Mouse (Mus musculus) midbrain, embryonic 15.5 days (tissue): ENCODE data around the gene Aurkaip1. TPM values are rescaled to one million over a fixed set of nuclear protein-coding genes. Genes with fewer than 3 reads are reported as not detected.

Source experiments
- ATAC-seq: fragments of 200-750 bp; cut with Nextera tagmentation; replicated peaks from 2 replicates; pipeline ENCODE4 v1.8.0; 2017; ENCODE audit warnings: moderate TSS enrichment
- H3K27ac ChIP-seq: fragments of 300-500 bp; sonication (generic); 2 replicates; pipeline ENCODE4 v1.5.1; 2015; ENCODE audit warnings: mild to moderate bottlenecking, inconsistent platforms
- H3K27me3 ChIP-seq: fragments of 300-500 bp; sonication (generic); replicated peaks from 2 replicates; pipeline ENCODE4 v1.6.1; 2015; ENCODE audit warnings: inconsistent platforms
- H3K36me3 ChIP-seq: fragments of 300-500 bp; sonication (generic); replicated peaks from 2 replicates; pipeline ENCODE4 v1.6.1; 2015; ENCODE audit warnings: inconsistent platforms
- H3K4me1 ChIP-seq: fragments of 300-500 bp; sonication (generic); 2 replicates; pipeline ENCODE4 v1.6.1; 2015; ENCODE audit warnings: inconsistent platforms
- H3K4me2 ChIP-seq: fragments of 300-500 bp; sonication (generic); 2 replicates; pipeline ENCODE4 v1.6.1; 2015; ENCODE audit warnings: inconsistent platforms, mild to moderate bottlenecking, moderate library complexity
- H3K4me3 ChIP-seq: fragments of 300-500 bp; sonication (generic); 2 replicates; pipeline ENCODE4 v1.5.1; 2015; ENCODE audit warnings: mild to moderate bottlenecking, inconsistent platforms
- H3K9ac ChIP-seq: fragments of 300-500 bp; sonication (generic); 2 replicates; pipeline ENCODE4 v1.6.1; 2015; ENCODE audit warnings: mild to moderate bottlenecking, inconsistent platforms
- H3K9me3 ChIP-seq: fragments of 300-500 bp; sonication (generic); 2 replicates; pipeline ENCODE4 v1.6.1; 2016; ENCODE audit warnings: inconsistent platforms
- WGBS: fragments of 180-500 bp; shearing (Covaris S2); methylation state at CpG from one replicate; pipeline ENCODE4 v1.1.7; 2015; ENCODE audit warnings: mixed read lengths; 5-methylcytosine and 5-hydroxymethylcytosine counted together
- polyA plus RNA-seq: library from polyadenylated mRNA; unstranded; fragments of >200 nt; fragmentation: Nextera tagmentation; extraction: Ambion mirVana; gene quantifications from 2 replicates; pipeline ENCODE4 v1.2.1, GENCODE M21; 2015

Aurkaip1 gene
- polyA plus RNA-seq, 1 experiment from 2014 or later = 129 TPM

GRCm38 (mm10) chr4:155833234-155833633 lies 2.2 kb downstream of the Aurkaip1 start:
- Histone ChIP-seq H3K4me3 (no peak overlapping the region), H3K36me3 (no peaks in the 10 kb centered on the region), H3K4me2 (no peak overlapping the region), H3K9me3 (no peaks in the 10 kb centered on the region), H3K27me3 (no peaks in the 10 kb centered on the region), H3K9ac (no peak overlapping the region), H3K27ac (no peak overlapping the region), H3K4me1 (peaks cover 29% of the 10 kb centered on the region)
- no peak for ATAC-seq
- WGBS = 87% methylated on average over 4 of the region's 4 CpGs

GRCm38 (mm10) chr4:155833836-155834235 lies 2.8 kb downstream of the Aurkaip1 start:
- no peaks in the 10 kb centered on the region for H3K36me3 ChIP-seq
- no peak overlapping the region for H3K4me2 ChIP-seq
- H3K9ac ChIP-seq = no peak overlapping the region
- peak overlapping the region; percentile 39; the same call in 1 of the 2 replicates for H3K27ac ChIP-seq
- no peaks in the 10 kb centered on the region for H3K9me3 ChIP-seq
- 33% methylated on average over 2 of the region's 2 CpGs for WGBS
- no peaks in the 10 kb centered on the region for H3K27me3 ChIP-seq
- 0 out of 2 replicates have a peak, but pooled peaks have one; percentile 16 for ATAC-seq
- H3K4me1 ChIP-seq = peaks cover 29% of the 10 kb centered on the region
- no peak overlapping the region for H3K4me3 ChIP-seq

GRCm38 (mm10) chr4:155837404-155838010 lies 6.4 kb downstream of the Aurkaip1 start:
- Histone ChIP-seq H3K9ac (no peak overlapping the region), H3K27ac (no peak overlapping the region), H3K4me3 (no peak overlapping the region), H3K4me2 (no peak overlapping the region), H3K36me3 (no peaks in the 10 kb centered on the region), H3K9me3 (no peaks in the 10 kb centered on the region), H3K27me3 (peaks cover 19% of the 10 kb centered on the region), H3K4me1 (peaks cover 31% of the 10 kb centered on the region)
- WGBS = 82% methylated on average over 11 of the region's 11 CpGs
- no peak for ATAC-seq

- H3K27ac ChIP-seq = no peak overlapping the region
- peaks cover 22% of the 10 kb centered on the region for H3K27me3 ChIP-seq
- H3K4me3 ChIP-seq = no peak overlapping the region
- H3K4me2 ChIP-seq = no peak overlapping the region
- no peaks in the 10 kb centered on the region for H3K36me3 ChIP-seq
- peaks cover 22% of the 10 kb centered on the region for H3K4me1 ChIP-seq
- ATAC-seq = no peak
- no peak overlapping the region for H3K9ac ChIP-seq
- WGBS = 55% methylated on average over 8 of the region's 8 CpGs
- H3K9me3 ChIP-seq = no peaks in the 10 kb centered on the region
Observed at GRCm38 (mm10) chr4:155838187-155839153, 7.4 kb downstream of the Aurkaip1 start.

GRCm38 (mm10) chr4:155839483-155839910 lies 8.4 kb downstream of the Aurkaip1 start, which contains the start of gene Mxra8:
Gene Mxra8, plus strand, starts transcription at chr4:155839680.
- H3K27me3 ChIP-seq = peaks cover 22% of the 10 kb centered on the region
- WGBS = 3% methylated on average over 16 of the region's 16 CpGs
- H3K36me3 ChIP-seq = no peaks in the 10 kb centered on the region
- H3K9ac ChIP-seq = no peak within 1 kb of the TSS
- no peaks in the 10 kb centered on the region for H3K9me3 ChIP-seq
- peak within 1 kb of the TSS; percentile 20 for H3K4me3 ChIP-seq
- peak within 1 kb of the TSS; percentile 44 for H3K4me2 ChIP-seq
- H3K27ac ChIP-seq = peak within 1 kb of the TSS; percentile 17; the same call in 1 of the 2 replicates
- H3K4me1 ChIP-seq = peaks cover 14% of the 10 kb centered on the region; the same call in 1 of the 2 replicates
- peak; percentile 35; the same call in 1 of the 2 replicates for ATAC-seq

- ATAC-seq = 0 out of 2 replicates have a peak, but pooled peaks have one; percentile 16
- WGBS = 8% methylated on average over 8 of the region's 8 CpGs
Observed at GRCm38 (mm10) chr4:155840076-155841002, 9.3 kb downstream of the Aurkaip1 start.

GRCm38 (mm10) chr4:155841003-155841454 lies 10.0 kb downstream of the Aurkaip1 start:
- Histone ChIP-seq H3K36me3 (no peaks in the 10 kb centered on the region), H3K27me3 (peaks cover 22% of the 10 kb centered on the region), H3K4me2 (peak overlapping the region; percentile 44), H3K27ac (no peak overlapping the region), H3K9ac (no peak overlapping the region), H3K4me1 (peaks cover 18% of the 10 kb centered on the region; the same call in 1 of the 2 replicates), H3K4me3 (peak overlapping the region; percentile 28), H3K9me3 (no peaks in the 10 kb centered on the region)
- under 1% methylated on average over 32 of the region's 32 CpGs for WGBS
- 0 out of 2 replicates have a peak, but pooled peaks have one; percentile 22 for ATAC-seq

More at GRCm38 (mm10) chr4:155840076-155841002, 9.3 kb downstream of the Aurkaip1 start:
- Histone ChIP-seq H3K9ac (no peak overlapping the region), H3K36me3 (no peaks in the 10 kb centered on the region), H3K27ac (peak overlapping the region; percentile 17; the same call in 1 of the 2 replicates), H3K4me2 (peak overlapping the region; percentile 44), H3K9me3 (no peaks in the 10 kb centered on the region), H3K27me3 (peaks cover 22% of the 10 kb centered on the region), H3K4me3 (peak overlapping the region; percentile 28), H3K4me1 (peaks cover 14% of the 10 kb centered on the region; the same call in 1 of the 2 replicates)

GRCm38 (mm10) chr4:155841651-155842270 lies 10.7 kb downstream of the Aurkaip1 start:
- H3K27ac ChIP-seq = no peak overlapping the region
- H3K27me3 ChIP-seq = peaks cover 22% of the 10 kb centered on the region
- no peaks in the 10 kb centered on the region for H3K36me3 ChIP-seq
- H3K4me2 ChIP-seq = peak overlapping the region; percentile 44; the same call in 1 of the 2 replicates
- WGBS = 45% methylated on average over 38 of the region's 38 CpGs
- peak overlapping the region; percentile 28; the same call in 1 of the 2 replicates for H3K4me3 ChIP-seq
- H3K9ac ChIP-seq = no peak overlapping the region
- H3K9me3 ChIP-seq = no peaks in the 10 kb centered on the region
- peaks cover 24% of the 10 kb centered on the region for H3K4me1 ChIP-seq
- no peak for ATAC-seq

- ATAC-seq = no peak
- H3K27ac ChIP-seq = no peak overlapping the region
- no peaks in the 10 kb centered on the region for H3K36me3 ChIP-seq
- H3K9me3 ChIP-seq = no peaks in the 10 kb centered on the region
- H3K4me2 ChIP-seq = no peak overlapping the region
- no peak overlapping the region for H3K9ac ChIP-seq
- peaks cover 31% of the 10 kb centered on the region for H3K4me1 ChIP-seq
- no peak overlapping the region for H3K4me3 ChIP-seq
- 94% methylated on average over 5 of the region's 5 CpGs for WGBS
- peaks cover 22% of the 10 kb centered on the region for H3K27me3 ChIP-seq
Observed at GRCm38 (mm10) chr4:155843231-155843630, 12.2 kb downstream of the Aurkaip1 start.

GRCm38 (mm10) chr4:155846871-155847578 lies 16.0 kb downstream of the Aurkaip1 start, which contains the start of gene Dvl1:
Gene Dvl1, plus strand, starts transcription at chr4:155847402.
- H3K36me3 ChIP-seq = no peaks in the 10 kb centered on the region
- peak within 1 kb of the TSS; percentile 97 for H3K9ac ChIP-seq
- no peaks in the 10 kb centered on the region for H3K9me3 ChIP-seq
- peaks cover 4% of the 10 kb centered on the region; the same call in 1 of the 2 replicates for H3K27me3 ChIP-seq
- peak within 1 kb of the TSS; percentile 94 for H3K4me3 ChIP-seq
- peak; percentile 87 for ATAC-seq
- 2% methylated on average over 65 of the region's 65 CpGs for WGBS
- peak within 1 kb of the TSS; percentile 87 for H3K27ac ChIP-seq
- peak within 1 kb of the TSS; percentile 82 for H3K4me2 ChIP-seq
- peaks cover 53% of the 10 kb centered on the region for H3K4me1 ChIP-seq
